Mouse (Mus musculus): ENCODE data around the gene Fam234a. TPM values are rescaled to one million over a fixed set of nuclear protein-coding genes. Genes with fewer than 3 reads are reported as not detected.

Fam234a gene
- polyA plus RNA-seq, 1 experiment from 2014 or later: 44.7 TPM

DNA sequence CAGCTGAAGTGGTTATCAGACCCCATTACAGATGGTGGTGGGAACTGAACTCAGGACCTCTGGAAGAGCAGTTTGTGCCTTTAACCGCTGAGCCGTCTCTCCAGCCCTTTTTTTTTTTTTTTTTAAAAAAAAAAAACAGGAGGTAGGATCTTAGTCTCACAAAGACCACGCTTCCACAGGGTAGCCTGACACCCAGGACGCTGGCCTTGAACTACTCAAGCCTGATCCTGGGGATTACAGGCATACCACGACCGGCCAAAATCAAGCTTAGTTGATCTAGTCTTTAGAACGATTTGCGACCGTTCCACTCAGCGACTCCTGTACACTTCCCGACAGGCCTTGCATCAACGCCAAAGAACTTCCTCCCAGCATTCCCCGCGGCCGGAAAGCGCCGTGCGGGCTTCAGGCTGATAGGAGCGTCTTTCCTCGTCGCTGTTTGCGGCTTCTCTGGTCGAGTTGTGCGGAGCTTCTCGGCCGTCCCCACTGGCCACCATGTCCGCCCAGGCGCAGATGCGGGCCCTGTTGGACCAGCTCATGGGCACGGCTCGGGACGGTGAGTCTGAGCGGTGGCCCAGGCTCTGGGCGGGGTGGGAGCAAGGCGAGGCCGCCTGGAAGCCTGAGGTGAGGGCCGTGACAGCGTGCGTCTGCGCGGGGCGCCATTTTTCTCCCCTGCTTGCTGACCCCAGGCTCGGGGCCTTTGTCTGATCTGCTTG is 8.7 kb upstream of the Fam234a start, which contains the start of gene Luc7l:
TSS of gene Luc7l (plus strand) at position 358 of the 713 bp plus-strand sequence.
- H3K27ac ChIP-seq: peak within 1 kb of the TSS; percentile 98
- peaks cover 16% of the 10 kb centered on the region for H3K36me3 ChIP-seq
- H3K4me2 ChIP-seq (replicated peaks): peak within 1 kb of the TSS; percentile 64
- peak; percentile 94 for ATAC-seq (ENCODE audit: low FRiP score, low read depth)
- H3K4me1 ChIP-seq: peaks cover 13% of the 10 kb centered on the region
- H3K9me3 ChIP-seq: no peaks in the 10 kb centered on the region
- 0 out of 2 replicates have a peak, but pooled peaks cover 3% of the 10 kb centered on the region for H3K27me3 ChIP-seq
- peak within 1 kb of the TSS; percentile 98 for H3K9ac ChIP-seq
- H3K4me3 ChIP-seq: peak within 1 kb of the TSS; percentile 94
- under 1% methylated on average over 43 of the region's 43 CpGs for WGBS

DNA sequence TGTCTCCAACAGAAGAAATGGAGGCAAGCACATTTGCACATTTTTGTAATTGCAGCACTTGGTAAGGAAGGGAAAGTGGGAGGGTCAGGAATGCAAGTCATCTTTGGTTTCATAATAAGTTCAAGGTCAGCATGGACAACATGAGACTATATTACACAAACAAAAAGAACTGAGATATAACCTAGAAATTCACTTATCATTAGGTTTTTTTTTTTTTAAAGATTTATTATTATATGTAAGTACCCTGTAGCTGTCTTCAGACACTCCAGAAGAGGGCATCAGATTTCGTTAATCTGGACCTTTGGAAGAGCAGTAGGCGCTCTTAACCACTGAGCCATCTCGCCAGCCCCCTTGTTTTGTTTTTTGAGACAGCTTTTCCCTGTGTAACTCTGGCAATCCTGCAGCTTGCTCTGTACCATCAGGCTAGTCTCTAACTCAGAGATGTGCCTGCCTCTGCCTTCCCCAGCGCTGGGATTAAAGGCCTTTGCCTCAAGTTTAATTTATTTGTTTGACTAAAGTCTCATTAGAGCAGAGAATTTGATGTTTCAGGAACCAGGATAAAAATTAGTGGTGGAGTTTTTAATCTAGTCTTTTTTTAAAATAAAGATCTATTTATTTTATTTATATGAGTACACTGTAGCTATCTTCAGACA is 8.0 kb upstream of the Fam234a start:
- Histone ChIP-seq H3K27ac (peak overlapping the region; percentile 98; the same call in 1 of the 2 replicates), H3K27me3 (0 out of 2 replicates have a peak, but pooled peaks cover 3% of the 10 kb centered on the region), H3K9ac (peak overlapping the region; percentile 98; the same call in 1 of the 2 replicates), H3K9me3 (no peaks in the 10 kb centered on the region), H3K4me2 (replicated peaks) (peak overlapping the region; percentile 64), H3K4me1 (peaks cover 13% of the 10 kb centered on the region), H3K4me3 (peak overlapping the region; percentile 94), H3K36me3 (peaks cover 9% of the 10 kb centered on the region)
- ATAC-seq (ENCODE audit: low FRiP score, low read depth): no peak
- 53% methylated on average over 4 of the region's 4 CpGs for WGBS

GRCm38 (mm10) chr17:26243471-26244100 is 456 bp downstream of the Fam234a start:
- H3K9me3 ChIP-seq: no peaks in the 10 kb centered on the region
- peak overlapping the region; percentile 76 for H3K4me3 ChIP-seq
- peaks cover 10% of the 10 kb centered on the region for H3K4me1 ChIP-seq
- H3K4me2 ChIP-seq (replicated peaks): peak overlapping the region; percentile 81
- ATAC-seq (ENCODE audit: low FRiP score, low read depth): peak; percentile 85
- H3K27me3 ChIP-seq: 0 out of 2 replicates have a peak, but pooled peaks cover 3% of the 10 kb centered on the region
- H3K9ac ChIP-seq: peak overlapping the region; percentile 76
- under 1% methylated on average over 32 of the region's 32 CpGs for WGBS
- peak overlapping the region; percentile 72; the same call in 1 of the 2 replicates for H3K27ac ChIP-seq
- H3K36me3 ChIP-seq: no peaks in the 10 kb centered on the region

GRCm38 (mm10) chr17:26240990-26241389 is 3.1 kb downstream of the Fam234a start:
- Histone ChIP-seq H3K27ac (no peak overlapping the region), H3K4me3 (no peak overlapping the region), H3K27me3 (no peaks in the 10 kb centered on the region), H3K4me1 (peaks cover 24% of the 10 kb centered on the region), H3K36me3 (no peaks in the 10 kb centered on the region), H3K4me2 (replicated peaks) (no peak overlapping the region), H3K9ac (no peak overlapping the region), H3K9me3 (no peaks in the 10 kb centered on the region)
- no peak for ATAC-seq (ENCODE audit: low FRiP score, low read depth)
- WGBS: 77% methylated on average over 6 of the region's 6 CpGs

DNA sequence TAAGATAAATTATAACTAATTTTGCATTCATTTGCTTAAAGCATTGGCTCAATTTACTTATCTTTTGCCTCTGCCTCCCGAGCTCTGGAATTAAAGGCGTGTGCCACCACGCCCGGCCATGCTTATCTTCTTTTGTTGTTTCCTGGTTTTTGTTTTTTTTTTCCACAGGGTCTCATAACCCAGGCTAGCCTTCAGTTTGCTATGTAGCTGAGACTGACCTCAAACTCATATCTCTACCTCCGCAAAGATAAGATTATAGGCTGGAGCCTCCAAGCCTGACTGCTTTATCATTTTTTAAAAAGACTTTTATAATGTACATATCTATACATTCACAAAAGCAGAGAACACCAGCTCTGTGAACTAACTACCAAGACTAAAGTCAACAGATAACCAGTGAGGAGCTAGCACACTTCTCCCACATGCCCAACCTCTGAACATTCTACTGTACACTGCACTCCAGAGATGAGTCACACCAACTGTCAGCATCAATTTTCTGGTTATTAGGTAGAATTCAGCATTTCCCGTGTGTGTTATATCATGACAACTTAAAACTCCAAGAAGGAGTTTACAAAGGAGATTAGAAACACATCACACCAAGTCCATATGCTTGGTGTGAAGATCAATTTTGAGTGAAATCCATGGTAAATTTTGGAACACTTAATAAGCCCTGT is 3.8 kb downstream of the Fam234a start:
- Histone ChIP-seq H3K4me1 (peaks cover 31% of the 10 kb centered on the region), H3K4me3 (no peak overlapping the region), H3K4me2 (replicated peaks) (no peak overlapping the region), H3K27me3 (no peaks in the 10 kb centered on the region), H3K9ac (no peak overlapping the region), H3K27ac (no peak overlapping the region), H3K36me3 (no peaks in the 10 kb centered on the region), H3K9me3 (no peaks in the 10 kb centered on the region)
- ATAC-seq (ENCODE audit: low FRiP score, low read depth): no peak
- WGBS: 89% methylated on average over 6 of the region's 6 CpGs

DNA sequence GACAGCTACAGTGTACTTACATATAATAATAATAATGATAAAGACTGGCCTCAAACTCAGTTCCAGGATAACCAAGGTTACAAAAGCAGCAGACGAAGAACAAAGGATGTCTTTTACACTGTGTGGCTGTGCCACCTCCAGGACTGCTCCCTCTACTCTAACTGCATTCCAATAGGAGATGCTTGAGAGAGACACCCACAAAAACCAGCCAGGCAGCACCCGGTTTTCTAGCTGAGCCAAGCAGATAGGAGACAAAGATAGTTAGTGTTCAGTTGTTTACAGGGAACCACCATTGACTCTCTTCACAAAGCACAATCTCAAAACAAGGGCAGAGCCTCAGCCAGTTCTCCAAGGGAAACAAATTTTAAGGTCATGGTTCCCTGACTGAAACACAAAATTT is 4.5 kb downstream of the Fam234a start:
- no peaks in the 10 kb centered on the region for H3K9me3 ChIP-seq
- H3K36me3 ChIP-seq: no peaks in the 10 kb centered on the region
- no peak overlapping the region for H3K9ac ChIP-seq
- no peak overlapping the region for H3K4me2 ChIP-seq (replicated peaks)
- no peak overlapping the region for H3K4me3 ChIP-seq
- 76% methylated on average over 2 of the region's 2 CpGs for WGBS
- H3K27me3 ChIP-seq: no peaks in the 10 kb centered on the region
- H3K27ac ChIP-seq: no peak overlapping the region
- ATAC-seq (ENCODE audit: low FRiP score, low read depth): no peak
- peaks cover 35% of the 10 kb centered on the region for H3K4me1 ChIP-seq

DNA sequence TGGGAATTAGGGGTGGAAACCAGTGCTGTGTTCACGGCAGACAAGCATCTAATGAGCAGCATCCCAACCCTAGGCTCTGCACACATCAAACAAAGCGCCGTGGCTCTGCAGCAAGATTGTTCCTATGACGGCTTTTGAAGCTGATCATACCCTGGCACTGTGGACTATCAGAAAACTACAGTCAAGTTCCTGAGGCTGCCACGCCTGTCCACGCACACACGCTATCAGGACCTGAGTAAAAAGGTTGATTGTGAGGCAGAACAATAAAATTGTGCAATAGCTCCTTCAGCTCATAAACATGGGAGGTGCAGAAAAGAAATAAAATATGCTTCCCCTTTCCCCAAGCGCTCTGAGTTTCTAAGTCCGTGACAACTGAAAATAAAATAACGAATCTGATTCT is 6.4 kb downstream of the Fam234a start:
- Histone ChIP-seq H3K4me2 (replicated peaks) (no peak overlapping the region), H3K4me3 (no peak overlapping the region), H3K36me3 (peaks cover 4% of the 10 kb centered on the region; the same call in 1 of the 2 replicates), H3K27me3 (no peaks in the 10 kb centered on the region), H3K4me1 (peaks cover 27% of the 10 kb centered on the region), H3K9me3 (0 out of 2 replicates have a peak, but pooled peaks cover 3% of the 10 kb centered on the region), H3K27ac (no peak overlapping the region), H3K9ac (0 out of 2 replicates have a peak overlapping the region, but pooled peaks have one; percentile 4)
- no peak for ATAC-seq (ENCODE audit: low FRiP score, low read depth)
- WGBS: 73% methylated on average over 10 of the region's 10 CpGs

DNA sequence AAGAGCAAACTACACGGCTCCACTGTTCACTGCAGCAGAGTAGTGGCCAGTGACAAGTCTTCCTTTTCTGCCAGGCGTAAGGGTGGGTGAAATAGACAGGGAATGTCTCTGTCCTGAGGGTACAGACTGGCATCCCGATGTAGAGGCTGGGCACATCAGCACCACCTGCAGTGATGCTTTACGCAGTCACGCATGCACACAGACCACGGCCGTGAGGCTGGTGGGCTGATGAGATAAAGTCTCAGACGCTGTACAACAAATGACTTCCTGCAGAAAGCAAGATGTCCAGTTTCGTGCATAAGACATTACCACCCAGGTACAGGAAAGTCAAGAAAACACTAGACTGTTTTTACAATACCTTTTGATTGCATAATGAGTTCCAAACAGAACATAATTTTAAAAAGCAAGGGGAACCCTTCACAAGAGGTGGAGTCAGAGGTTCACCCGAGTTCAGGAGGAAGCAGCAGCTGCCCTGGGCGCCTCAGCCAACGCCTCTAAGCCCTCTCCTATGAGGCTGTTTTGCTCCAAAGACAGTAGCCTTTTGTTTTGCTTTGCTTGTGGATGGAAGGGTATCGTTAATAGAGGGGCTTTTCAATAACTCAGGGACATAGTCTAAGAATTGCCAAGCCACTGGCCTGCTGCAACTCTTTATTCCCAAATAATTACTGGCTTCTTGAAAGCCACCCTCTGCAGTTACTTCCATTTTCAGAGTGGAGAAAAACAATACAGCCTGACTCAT is 8.8 kb downstream of the Fam234a start:
- ATAC-seq (ENCODE audit: low FRiP score, low read depth): no peak
- peak overlapping the region; percentile 17 for H3K4me2 ChIP-seq (replicated peaks)
- H3K27ac ChIP-seq: peak overlapping the region; percentile 4; the same call in 1 of the 2 replicates
- 0 out of 2 replicates have a peak, but pooled peaks cover 3% of the 10 kb centered on the region for H3K9me3 ChIP-seq
- WGBS: 53% methylated on average over 13 of the region's 13 CpGs
- peaks cover 25% of the 10 kb centered on the region for H3K4me1 ChIP-seq
- H3K36me3 ChIP-seq: peaks cover 7% of the 10 kb centered on the region; the same call in 1 of the 2 replicates
- no peaks in the 10 kb centered on the region for H3K27me3 ChIP-seq
- no peak overlapping the region for H3K4me3 ChIP-seq
- H3K9ac ChIP-seq: peak overlapping the region; percentile 39; the same call in 1 of the 2 replicates

DNA sequence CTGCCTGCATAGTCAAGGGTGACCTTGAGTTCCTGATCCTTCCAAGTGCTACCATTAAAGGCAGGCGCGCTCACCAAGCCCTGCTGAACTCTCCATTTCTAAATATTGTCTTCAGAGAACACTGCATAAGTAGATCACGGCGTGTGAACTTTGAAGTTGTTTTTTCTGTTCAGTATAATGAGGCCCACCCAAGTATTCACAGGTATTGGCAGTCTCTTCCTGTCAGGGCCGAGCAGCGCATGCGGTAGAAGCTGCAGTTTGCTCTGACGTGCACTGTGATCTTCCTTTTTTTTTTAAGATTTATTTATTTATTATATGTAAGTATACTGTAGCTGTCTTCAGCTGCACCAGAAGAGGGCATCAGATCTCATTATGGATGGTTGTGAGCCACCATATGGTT is 9.7 kb downstream of the Fam234a start:
- Histone ChIP-seq H3K4me1 (peaks cover 25% of the 10 kb centered on the region), H3K27ac (no peak overlapping the region), H3K9me3 (0 out of 2 replicates have a peak, but pooled peaks cover 3% of the 10 kb centered on the region), H3K36me3 (peaks cover 7% of the 10 kb centered on the region), H3K4me2 (replicated peaks) (no peak overlapping the region), H3K27me3 (no peaks in the 10 kb centered on the region), H3K9ac (no peak overlapping the region), H3K4me3 (no peak overlapping the region)
- WGBS: 91% methylated on average over 8 of the region's 8 CpGs
- ATAC-seq (ENCODE audit: low FRiP score, low read depth): no peak

DNA sequence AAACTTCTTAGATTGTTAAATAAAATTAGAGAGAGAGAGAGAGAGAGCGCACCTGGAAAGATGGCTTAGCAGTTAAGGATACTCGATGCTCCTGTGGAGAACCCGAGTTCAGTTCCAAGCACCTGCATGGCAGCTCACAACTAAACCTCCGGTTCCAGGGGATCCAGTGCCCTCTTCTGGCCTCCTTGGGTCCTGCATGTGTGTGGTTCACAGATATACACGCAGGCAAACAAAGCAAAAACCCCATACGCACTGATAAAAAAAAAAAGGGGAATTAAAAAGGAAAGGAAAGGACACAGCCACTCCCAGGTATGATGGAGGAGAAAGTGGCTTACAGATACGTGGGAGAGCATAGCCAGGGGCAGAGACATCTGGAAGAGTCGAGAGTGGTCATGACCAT is 11.2 kb downstream of the Fam234a start:
- Histone ChIP-seq H3K36me3 (peaks cover 7% of the 10 kb centered on the region), H3K4me3 (no peak overlapping the region), H3K4me2 (replicated peaks) (no peak overlapping the region), H3K9me3 (0 out of 2 replicates have a peak, but pooled peaks cover 3% of the 10 kb centered on the region), H3K4me1 (peaks cover 25% of the 10 kb centered on the region), H3K27ac (no peak overlapping the region), H3K9ac (no peak overlapping the region), H3K27me3 (no peaks in the 10 kb centered on the region)
- WGBS: 69% methylated on average over 8 of the region's 8 CpGs
- no peak for ATAC-seq (ENCODE audit: low FRiP score, low read depth)

DNA sequence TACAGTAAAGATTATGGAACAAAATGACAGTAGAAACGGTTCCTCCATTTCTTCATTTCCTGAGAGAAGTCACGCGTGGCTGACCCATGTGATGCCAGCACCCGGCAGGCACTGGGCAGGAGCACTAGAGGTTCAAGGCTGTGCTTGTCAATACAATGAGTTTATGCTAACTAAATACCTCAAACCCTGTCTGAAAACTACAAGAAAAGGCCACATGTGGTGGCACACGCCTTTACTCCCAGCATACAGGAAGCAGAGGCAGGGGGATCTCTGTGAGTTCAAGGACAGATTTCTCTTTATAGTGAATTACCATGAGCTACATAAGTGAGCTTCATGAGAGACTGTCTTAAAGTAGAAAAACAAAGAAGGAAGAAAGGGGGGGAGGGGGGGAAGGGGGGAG is 12.9 kb downstream of the Fam234a start:
- 84% methylated on average over 5 of the region's 5 CpGs for WGBS
- peaks cover 7% of the 10 kb centered on the region for H3K36me3 ChIP-seq
- H3K9ac ChIP-seq: no peak overlapping the region
- no peak for ATAC-seq (ENCODE audit: low FRiP score, low read depth)
- no peak overlapping the region for H3K27ac ChIP-seq
- peaks cover 13% of the 10 kb centered on the region for H3K4me1 ChIP-seq
- no peak overlapping the region for H3K4me2 ChIP-seq (replicated peaks)
- H3K27me3 ChIP-seq: no peaks in the 10 kb centered on the region
- H3K9me3 ChIP-seq: 0 out of 2 replicates have a peak, but pooled peaks cover 3% of the 10 kb centered on the region
- no peak overlapping the region for H3K4me3 ChIP-seq

Measured in limb, embryonic 13.5 days (tissue).